Mouse (Mus musculus): ENCODE measurements around the gene Gabpb1. TPM values are rescaled to one million over a fixed set of nuclear protein-coding genes. Genes with fewer than 3 reads are reported as not detected.
"Not testable (repeated sequence)": the region's sequence is repeated elsewhere in the genome, so short reads cannot be mapped to it uniquely, and the experiment has no call there.

Gabpb1 gene
- total RNA-seq, 2 experiments from 2014 or later, result 7.4 to 8.8 TPM

- DNase-seq, result no peak
- intact Hi-C loops (cut with DNase I; ENCODE audit: low total_unique reads), result no loop called here
Measured at GRCm38 (mm10) chr2:126647762-126648161, 28.4 kb downstream of the Gabpb1 start.

GRCm38 (mm10) chr2:126646461-126646860 is 29.7 kb downstream of the Gabpb1 start:
- DNase-seq, result no peak
- intact Hi-C loops (cut with DNase I; ENCODE audit: low total_unique reads), result no loop called here

- intact Hi-C loops (cut with DNase I; ENCODE audit: low total_unique reads), result no loop called here
- DNase-seq, result no peak
Measured at GRCm38 (mm10) chr2:126644768-126645167, 31.4 kb downstream of the Gabpb1 start.

GRCm38 (mm10) chr2:126640298-126640697 is 35.8 kb downstream of the Gabpb1 start:
- intact Hi-C loops (cut with DNase I; ENCODE audit: low total_unique reads), result no loop called here
- DNase-seq, result no peak

GRCm38 (mm10) chr2:126635939-126636823 is 40.0 kb downstream of the Gabpb1 start:
- DNase-seq, result no peak
- intact Hi-C loops (cut with DNase I; ENCODE audit: low total_unique reads), result no loop called here

- intact Hi-C loops (cut with DNase I; ENCODE audit: low total_unique reads), result no loop called here
- no peak for DNase-seq
Measured at GRCm38 (mm10) chr2:126633165-126633564, 43.0 kb downstream of the Gabpb1 start.

GRCm38 (mm10) chr2:126628455-126628995 is 47.6 kb downstream of the Gabpb1 start:
- DNase-seq, result no peak

GRCm38 (mm10) chr2:126623138-126623537 is 53.0 kb downstream of the Gabpb1 start:
- no peak for DNase-seq

More at GRCm38 (mm10) chr2:126628455-126628995, 47.6 kb downstream of the Gabpb1 start:
- intact Hi-C loops (cut with DNase I; ENCODE audit: low total_unique reads), result no loop called here

GRCm38 (mm10) chr2:126622455-126622854 is 53.7 kb downstream of the Gabpb1 start:
- no peak for DNase-seq
- intact Hi-C loops (cut with DNase I; ENCODE audit: low total_unique reads), result no loop called here

More at GRCm38 (mm10) chr2:126623138-126623537, 53.0 kb downstream of the Gabpb1 start:
- intact Hi-C loops (cut with DNase I; ENCODE audit: low total_unique reads), result no loop called here

GRCm38 (mm10) chr2:126619249-126619704 is 56.9 kb downstream of the Gabpb1 start, which contains the start of gene Hdc:
Gene Hdc (minus strand): TSS chr2:126619299.
- intact Hi-C loops (cut with DNase I; ENCODE audit: low total_unique reads), result no loop called here
- no peak for DNase-seq

- DNase-seq, result no peak
- intact Hi-C loops (cut with DNase I; ENCODE audit: low total_unique reads), result no loop called here
Measured at GRCm38 (mm10) chr2:126618470-126619179, 57.5 kb downstream of the Gabpb1 start.

- intact Hi-C loops (cut with DNase I; ENCODE audit: low total_unique reads), result no loop called here
Measured at GRCm38 (mm10) chr2:126615355-126615754, 60.8 kb downstream of the Gabpb1 start.

GRCm38 (mm10) chr2:126609600-126609999 is 66.5 kb downstream of the Gabpb1 start:
- intact Hi-C loops (cut with DNase I; ENCODE audit: low total_unique reads), result not testable (repeated sequence)

More at GRCm38 (mm10) chr2:126615355-126615754, 60.8 kb downstream of the Gabpb1 start:
- DNase-seq, result no peak

GRCm38 (mm10) chr2:126607553-126608203 is 68.5 kb downstream of the Gabpb1 start:
- intact Hi-C loops (cut with DNase I; ENCODE audit: low total_unique reads), result no loop called here

More at GRCm38 (mm10) chr2:126609600-126609999, 66.5 kb downstream of the Gabpb1 start:
- not testable (repeated sequence) for DNase-seq

GRCm38 (mm10) chr2:126606688-126607062 is 69.5 kb downstream of the Gabpb1 start:
- intact Hi-C loops (cut with DNase I; ENCODE audit: low total_unique reads), result no loop called here
- DNase-seq, result no peak

More at GRCm38 (mm10) chr2:126607553-126608203, 68.5 kb downstream of the Gabpb1 start:
- DNase-seq, result no peak

- intact Hi-C loops (cut with DNase I; ENCODE audit: low total_unique reads), result no loop called here
- no peak for DNase-seq
Measured at GRCm38 (mm10) chr2:126606061-126606687, 70.0 kb downstream of the Gabpb1 start.

GRCm38 (mm10) chr2:126601918-126602600 is 74.1 kb downstream of the Gabpb1 start:
- no peak for DNase-seq
- intact Hi-C loops (cut with DNase I; ENCODE audit: low total_unique reads), result no loop called here

GRCm38 (mm10) chr2:126600533-126600932 is 75.6 kb downstream of the Gabpb1 start:
- no peak for DNase-seq
- intact Hi-C loops (cut with DNase I; ENCODE audit: low total_unique reads), result no loop called here

Measured in gastrocnemius, postnatal 14 days (tissue).